In the genomic region with DNA sequence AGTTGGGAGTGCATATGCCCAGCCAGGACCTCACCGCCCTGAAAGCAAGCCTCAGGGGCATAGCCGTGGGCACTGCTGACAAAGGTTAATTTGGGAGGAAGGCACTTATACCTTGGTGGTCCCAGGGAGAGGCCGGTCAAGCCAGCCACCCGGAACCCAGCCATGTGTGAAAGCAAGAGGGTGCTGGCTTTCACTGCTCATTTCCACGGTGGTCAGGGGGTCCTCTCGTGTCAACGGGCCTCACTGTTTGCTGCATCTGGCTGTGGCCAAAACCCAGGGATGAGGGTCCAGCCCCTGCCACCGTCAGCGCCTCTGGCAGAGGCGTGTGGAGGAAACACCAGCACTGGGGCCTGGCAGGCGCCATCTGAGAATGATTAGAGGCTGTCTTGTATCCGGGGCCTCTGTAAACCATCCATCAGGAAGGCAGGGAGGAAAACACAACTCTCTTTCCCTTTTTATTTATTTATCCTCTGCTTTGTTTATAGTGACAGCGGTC, we compare ENCODE assay signal across 18 mouse cellular contexts.
A peak's percentile ranks its signal among the peaks of the same experiment; 100 is the strongest.
DNase-seq lines count a peak whose midpoint lies in the region; ATAC-seq and TF ChIP-seq lines count a peak whose summit lies in the region.
"Had no signal": no experiment of that assay in that cellular context is flagged by ENCODE, and none has a peak within 500 bp of the region (broad histone marks: within the 10 kb centered on the region; RNA-seq: fewer than 3 reads in every experiment).

No protein-coding gene starts in this region.

- peak; percentile 84 for DNase-seq in heart, adult 11 months
- DNase-seq in heart, postnatal 25 days (ENCODE audit: low spot score): no peak
- DNase-seq in lung, embryonic 14.5 days: peak; percentile 39
- no peak for DNase-seq in lung, postnatal 14 days
- DNase-seq in forelimb bud, embryonic 11.5 days (ENCODE audit: low read depth, low spot score): peak; percentile 52
- DNase-seq in yolk sac, embryonic 10.5 days (ENCODE audit: low spot score): peak; percentile 4
- DNase-seq in left cerebral cortex, postnatal 36 days (ENCODE audit: low spot score in 2 of 2): no peak
- DNase-seq in spleen, postnatal 14 days (ENCODE audit: low spot score in 2 of 2): no peak
- DNase-seq: adrenal gland, postnatal 25 days; gastrocnemius, postnatal 14 days; heart, postnatal 36 days; lung, adult 2 months; thymus, postnatal 25 days had no signal

- ATAC-seq in lung, embryonic 14.5 days (ENCODE audit: insufficient read depth): peak; percentile 60; the same call in 1 of the 2 replicates
- ATAC-seq: midbrain, embryonic 16.5 days had no signal

- no peak overlapping the region for H3K4me2 ChIP-seq in lung, embryonic 14.5 days
- H3K4me2 ChIP-seq: heart, embryonic 11.5 days; limb, embryonic 15.5 days had no signal

- H3K9ac ChIP-seq in lung, embryonic 14.5 days: no peak overlapping the region
- H3K9ac ChIP-seq: limb, embryonic 15.5 days had no signal

- no peak overlapping the region for H3K27ac ChIP-seq in lung, embryonic 14.5 days (ENCODE audit: low read depth)
- H3K27ac ChIP-seq: limb, embryonic 15.5 days had no signal

- WGBS in lung, embryonic 14.5 days: 34% methylated on average over 13 of the region's 13 CpGs

- no peak for TF ChIP-seq CTCF in lung, embryonic 14.5 days (IDR thresholded peaks at IDR 0.05; ENCODE audit: low read depth)

- H3K27me3 ChIP-seq in lung, embryonic 14.5 days (ENCODE audit: insufficient read depth, low read length): no peaks in the 10 kb centered on the region
- H3K27me3 ChIP-seq: CH12.LX; limb, embryonic 15.5 days had no signal

- no peaks in the 10 kb centered on the region for H3K9me3 ChIP-seq in lung, embryonic 14.5 days (ENCODE audit: low read depth, low read length)
- H3K9me3 ChIP-seq: limb, embryonic 15.5 days had no signal

- no peak overlapping the region for H3K4me3 ChIP-seq in lung, embryonic 14.5 days (ENCODE audit: low read depth, low read length)
- H3K4me3 ChIP-seq: erythroblast, embryonic 14.5 days; limb, embryonic 15.5 days had no signal

- no peaks in the 10 kb centered on the region for H3K4me1 ChIP-seq in lung, embryonic 14.5 days (ENCODE audit: insufficient read depth)

- intact Hi-C loops in heart, postnatal 25 days (cut with DNase I): no loop called here
- intact Hi-C loops in left cerebral cortex, postnatal 36 days (cut with DNase I): no loop called here

- H3K36me3 ChIP-seq in lung, embryonic 14.5 days (ENCODE audit: insufficient read depth): no peaks in the 10 kb centered on the region
- H3K36me3 ChIP-seq: limb, embryonic 15.5 days had no signal

Comparison
In these comparisons a context has a peak if more than half of its experiments do, and no peak if none do; other contexts are left out.
1. DNase-seq: peak in heart, adult 11 months (single experiment), lung, embryonic 14.5 days (single experiment), forelimb bud, embryonic 11.5 days (single experiment) and yolk sac, embryonic 10.5 days (single experiment); none in heart, postnatal 25 days (single experiment), lung, postnatal 14 days (single experiment), left cerebral cortex, postnatal 36 days (0 of 2) and spleen, postnatal 14 days (0 of 2).